Comparison of ENCODE assay signal across 12 mouse cellular contexts in the genomic region with DNA sequence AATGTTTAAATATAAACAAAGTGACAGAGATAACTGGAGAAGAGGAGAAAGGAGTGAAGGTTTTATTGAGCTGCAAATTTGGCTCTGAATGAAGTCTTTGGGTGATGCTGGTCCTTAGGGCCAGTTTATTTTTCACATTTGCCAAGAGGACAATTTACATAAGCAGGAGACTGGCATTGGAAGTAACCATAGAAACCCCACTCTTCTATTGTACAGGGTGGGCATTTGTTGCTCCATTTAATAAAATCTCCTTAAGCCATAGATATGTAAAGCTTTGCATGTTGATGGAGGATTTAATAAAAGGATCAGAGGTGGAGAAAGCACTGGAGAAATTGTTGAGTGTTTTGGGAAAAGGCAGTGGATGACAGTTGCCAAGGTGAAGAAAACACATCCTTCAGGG.
"Had no signal": no experiment of that assay in that cellular context is flagged by ENCODE, and none has a peak within 500 bp of the region (broad histone marks: within the 10 kb centered on the region; RNA-seq: fewer than 3 reads in every experiment).

No protein-coding gene starts in this region.

- DNase-seq: kidney, adult 2 months; kidney, postnatal 25 days; lung, adult 2 months; lung, postnatal 36 days; right cerebral cortex, postnatal 14 days; thymus, postnatal 4 days had no signal

- H3K27me3 ChIP-seq: liver, embryonic 15.5 days; stomach, embryonic 15.5 days had no signal

- ATAC-seq: lung, postnatal 0 days had no signal

- H3K27ac ChIP-seq: left cerebral cortex, adult 2 months; limb, embryonic 10.5 days; liver, embryonic 15.5 days; stomach, embryonic 15.5 days had no signal

- H3K4me2 ChIP-seq: liver, embryonic 11.5 days; liver, embryonic 15.5 days; stomach, embryonic 15.5 days had no signal

- H3K4me1 ChIP-seq: limb, embryonic 10.5 days; liver, embryonic 15.5 days; stomach, embryonic 15.5 days had no signal

- H3K4me3 ChIP-seq: left cerebral cortex, adult 2 months; limb, embryonic 10.5 days; liver, embryonic 15.5 days; stomach, embryonic 15.5 days had no signal

- H3K36me3 ChIP-seq: limb, embryonic 10.5 days; liver, embryonic 15.5 days; stomach, embryonic 15.5 days had no signal

- H3K9me3 ChIP-seq: limb, embryonic 10.5 days; liver, embryonic 15.5 days; stomach, embryonic 15.5 days had no signal

- H3K9ac ChIP-seq: liver, embryonic 15.5 days; stomach, embryonic 15.5 days had no signal
